Mouse (Mus musculus): Measurements from ENCODE around the gene Sppl2b. TPM values are rescaled to one million over a fixed set of nuclear protein-coding genes. Genes with fewer than 3 reads are reported as not detected.

Gene Sppl2b
- polyA plus RNA-seq, 1 experiment: 127 TPM

DNA sequence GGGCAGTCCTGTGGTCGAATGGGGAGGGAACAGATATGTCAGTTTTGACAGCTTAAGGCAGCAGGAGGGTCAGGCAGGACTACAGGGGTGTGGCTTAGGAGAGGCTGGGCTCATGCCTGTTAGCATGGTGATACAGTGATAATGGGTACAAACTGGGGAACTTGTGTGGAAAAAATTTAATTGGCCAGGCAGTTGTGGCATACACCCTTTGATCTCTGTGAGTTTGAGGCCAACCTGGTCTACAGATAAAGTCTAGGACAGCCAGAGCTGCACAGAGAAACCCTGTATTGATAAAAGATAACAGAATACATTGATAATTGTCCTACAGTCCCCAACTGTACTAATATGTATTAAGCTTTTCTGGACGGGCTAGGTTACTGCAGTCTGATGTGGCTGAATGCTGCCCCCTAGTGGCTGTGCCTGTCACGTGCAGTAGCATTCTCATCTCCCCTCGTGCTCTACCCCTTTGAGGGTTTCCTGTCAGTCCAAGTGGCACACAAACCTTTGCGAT, 25.1 kb downstream of the Sppl2b start:
- no peak overlapping the region for H3K27ac ChIP-seq (ENCODE audit: insufficient read depth, low read length)

GRCm38 (mm10) chr10:80880901-80881300, 25.8 kb downstream of the Sppl2b start:
- Histone ChIP-seq H3K27me3 (ENCODE audit: control insufficient read depth, insufficient read depth, low read length) (no peaks in the 10 kb centered on the region), H3K36me3 (ENCODE audit: control insufficient read depth, insufficient read depth, low read length) (no peaks in the 10 kb centered on the region), H3K4me3 (ENCODE audit: extremely low read depth, insufficient read depth, insufficient read length) (no peak overlapping the region), H3K27ac (ENCODE audit: insufficient read depth, low read length) (no peak overlapping the region), H3K4me1 (ENCODE audit: control insufficient read depth, insufficient read depth, insufficient read length) (no peaks in the 10 kb centered on the region)
- DNase-seq (ENCODE audit: low read depth in 1 of 2, low spot score in 2 of 2): no peak
- WGBS: 73% methylated on average over 2 of the region's 2 CpGs
- TF ChIP-seq POLR2A (IDR thresholded peaks at IDR 0.05; ENCODE audit: low read depth, low read length) (no peak), CTCF (IDR thresholded peaks at IDR 0.05; ENCODE audit: extremely low read depth, insufficient read depth, insufficient read length, insufficient replicate concordance) (no peak)

More for the DNA sequence above, 25.1 kb downstream of the Sppl2b start:
- Histone ChIP-seq H3K4me3 (ENCODE audit: extremely low read depth, insufficient read depth, insufficient read length) (no peak overlapping the region), H3K27me3 (ENCODE audit: control insufficient read depth, insufficient read depth, low read length) (no peaks in the 10 kb centered on the region), H3K36me3 (ENCODE audit: control insufficient read depth, insufficient read depth, low read length) (no peaks in the 10 kb centered on the region), H3K4me1 (ENCODE audit: control insufficient read depth, insufficient read depth, insufficient read length) (no peaks in the 10 kb centered on the region)
- no peak for TF ChIP-seq POLR2A (IDR thresholded peaks at IDR 0.05; ENCODE audit: low read depth, low read length)
- TF ChIP-seq CTCF (IDR thresholded peaks at IDR 0.05; ENCODE audit: extremely low read depth, insufficient read depth, insufficient read length, insufficient replicate concordance): peak; percentile 80; the same call in 1 of the 2 replicates
- peak; percentile 52 to 64 for DNase-seq (ENCODE audit: low read depth in 1 of 2, low spot score in 2 of 2)
- 13% methylated on average over 5 of the region's 5 CpGs for WGBS

DNA sequence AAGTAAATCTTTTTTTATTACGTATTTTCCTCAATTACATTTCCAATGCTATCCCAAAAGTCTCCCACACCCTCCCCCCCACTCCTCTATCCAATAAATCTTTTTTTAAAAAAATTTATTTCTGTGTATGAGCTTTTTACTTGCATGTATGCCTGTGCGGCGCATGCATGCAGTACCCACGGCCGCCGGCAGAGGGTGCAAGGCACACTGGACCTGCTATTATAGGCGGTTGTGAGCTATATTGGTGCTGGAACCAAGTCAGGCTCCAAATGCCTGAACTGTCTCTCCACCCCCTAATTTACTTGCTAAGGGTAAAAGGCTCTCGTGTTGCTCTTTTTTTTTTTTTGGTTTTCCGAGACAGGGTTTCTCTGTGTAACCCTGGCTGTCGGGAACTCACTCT, 26.2 kb downstream of the Sppl2b start:
- H3K36me3 ChIP-seq (ENCODE audit: control insufficient read depth, insufficient read depth, low read length): no peaks in the 10 kb centered on the region
- WGBS: 24% methylated on average over 10 of the region's 10 CpGs
- H3K27me3 ChIP-seq (ENCODE audit: control insufficient read depth, insufficient read depth, low read length): no peaks in the 10 kb centered on the region
- H3K4me3 ChIP-seq (ENCODE audit: extremely low read depth, insufficient read depth, insufficient read length): no peak overlapping the region
- H3K27ac ChIP-seq (ENCODE audit: insufficient read depth, low read length): no peak overlapping the region
- H3K4me1 ChIP-seq (ENCODE audit: control insufficient read depth, insufficient read depth, insufficient read length): no peaks in the 10 kb centered on the region
- peak; percentile 41 to 69 for DNase-seq (ENCODE audit: low read depth in 1 of 2, low spot score in 2 of 2)
- no peak for TF ChIP-seq POLR2A (IDR thresholded peaks at IDR 0.05; ENCODE audit: low read depth, low read length)
- TF ChIP-seq CTCF (IDR thresholded peaks at IDR 0.05; ENCODE audit: extremely low read depth, insufficient read depth, insufficient read length, insufficient replicate concordance): peak; percentile 94

GRCm38 (mm10) chr10:80887181-80887580, 32.1 kb downstream of the Sppl2b start:
- no peak overlapping the region for H3K27ac ChIP-seq (ENCODE audit: insufficient read depth, low read length)
- WGBS: 43% methylated on average over 11 of the region's 11 CpGs
- H3K4me3 ChIP-seq (ENCODE audit: extremely low read depth, insufficient read depth, insufficient read length): no peak overlapping the region
- DNase-seq (ENCODE audit: low read depth in 1 of 2, low spot score in 2 of 2): no peak
- H3K4me1 ChIP-seq (ENCODE audit: control insufficient read depth, insufficient read depth, insufficient read length): no peaks in the 10 kb centered on the region
- no peak for TF ChIP-seq POLR2A (IDR thresholded peaks at IDR 0.05; ENCODE audit: low read depth, low read length)
- TF ChIP-seq CTCF (IDR thresholded peaks at IDR 0.05; ENCODE audit: extremely low read depth, insufficient read depth, insufficient read length, insufficient replicate concordance): no peak
- H3K36me3 ChIP-seq (ENCODE audit: control insufficient read depth, insufficient read depth, low read length): no peaks in the 10 kb centered on the region
- 0 out of 2 replicates have a peak, but pooled peaks cover 2% of the 10 kb centered on the region for H3K27me3 ChIP-seq (ENCODE audit: control insufficient read depth, insufficient read depth, low read length)

GRCm38 (mm10) chr10:80895100-80895499, 40.0 kb downstream of the Sppl2b start:
- no peak for TF ChIP-seq CTCF (IDR thresholded peaks at IDR 0.05; ENCODE audit: extremely low read depth, insufficient read depth, insufficient read length, insufficient replicate concordance)
- TF ChIP-seq POLR2A (IDR thresholded peaks at IDR 0.05; ENCODE audit: low read depth, low read length): no peak
- Histone ChIP-seq H3K4me3 (ENCODE audit: extremely low read depth, insufficient read depth, insufficient read length) (no peak overlapping the region), H3K4me1 (ENCODE audit: control insufficient read depth, insufficient read depth, insufficient read length) (peaks cover 6% of the 10 kb centered on the region), H3K27me3 (ENCODE audit: control insufficient read depth, insufficient read depth, low read length) (no peaks in the 10 kb centered on the region), H3K27ac (ENCODE audit: insufficient read depth, low read length) (no peak overlapping the region), H3K36me3 (ENCODE audit: control insufficient read depth, insufficient read depth, low read length) (peaks cover 4% of the 10 kb centered on the region; the same call in 1 of the 2 replicates)
- no peak for DNase-seq (ENCODE audit: low read depth in 1 of 2, low spot score in 2 of 2)
- 86% methylated on average over 7 of the region's 7 CpGs for whole genome bisulfite sequencing

- WGBS: 88% methylated on average over 6 of the region's 6 CpGs
- Histone ChIP-seq H3K4me3 (ENCODE audit: extremely low read depth, insufficient read depth, insufficient read length) (no peak overlapping the region), H3K36me3 (ENCODE audit: control insufficient read depth, insufficient read depth, low read length) (peaks cover 4% of the 10 kb centered on the region; the same call in 1 of the 2 replicates), H3K27me3 (ENCODE audit: control insufficient read depth, insufficient read depth, low read length) (no peaks in the 10 kb centered on the region), H3K27ac (ENCODE audit: insufficient read depth, low read length) (no peak overlapping the region), H3K4me1 (ENCODE audit: control insufficient read depth, insufficient read depth, insufficient read length) (peaks cover 6% of the 10 kb centered on the region)
- no peak for TF ChIP-seq POLR2A (IDR thresholded peaks at IDR 0.05; ENCODE audit: low read depth, low read length)
- no peak for TF ChIP-seq CTCF (IDR thresholded peaks at IDR 0.05; ENCODE audit: extremely low read depth, insufficient read depth, insufficient read length, insufficient replicate concordance)
- no peak for DNase-seq (ENCODE audit: low read depth in 1 of 2, low spot score in 2 of 2)
Measured at GRCm38 (mm10) chr10:80895697-80896096, 40.6 kb downstream of the Sppl2b start.
